Mouse (Mus musculus): Measurements from ENCODE around the gene Cdkn2aipnl. TPM values are rescaled to one million over a fixed set of nuclear protein-coding genes. Genes with fewer than 3 reads are reported as not detected.
A peak's percentile ranks its signal among the peaks of the same experiment; 100 is the strongest.

The Cdkn2aipnl gene
- 127 and 139 TPM in 2 replicates for polyA plus RNA-seq (2014; fragmentation: Nextera tagmentation; extraction: Ambion mirVana)

DNA sequence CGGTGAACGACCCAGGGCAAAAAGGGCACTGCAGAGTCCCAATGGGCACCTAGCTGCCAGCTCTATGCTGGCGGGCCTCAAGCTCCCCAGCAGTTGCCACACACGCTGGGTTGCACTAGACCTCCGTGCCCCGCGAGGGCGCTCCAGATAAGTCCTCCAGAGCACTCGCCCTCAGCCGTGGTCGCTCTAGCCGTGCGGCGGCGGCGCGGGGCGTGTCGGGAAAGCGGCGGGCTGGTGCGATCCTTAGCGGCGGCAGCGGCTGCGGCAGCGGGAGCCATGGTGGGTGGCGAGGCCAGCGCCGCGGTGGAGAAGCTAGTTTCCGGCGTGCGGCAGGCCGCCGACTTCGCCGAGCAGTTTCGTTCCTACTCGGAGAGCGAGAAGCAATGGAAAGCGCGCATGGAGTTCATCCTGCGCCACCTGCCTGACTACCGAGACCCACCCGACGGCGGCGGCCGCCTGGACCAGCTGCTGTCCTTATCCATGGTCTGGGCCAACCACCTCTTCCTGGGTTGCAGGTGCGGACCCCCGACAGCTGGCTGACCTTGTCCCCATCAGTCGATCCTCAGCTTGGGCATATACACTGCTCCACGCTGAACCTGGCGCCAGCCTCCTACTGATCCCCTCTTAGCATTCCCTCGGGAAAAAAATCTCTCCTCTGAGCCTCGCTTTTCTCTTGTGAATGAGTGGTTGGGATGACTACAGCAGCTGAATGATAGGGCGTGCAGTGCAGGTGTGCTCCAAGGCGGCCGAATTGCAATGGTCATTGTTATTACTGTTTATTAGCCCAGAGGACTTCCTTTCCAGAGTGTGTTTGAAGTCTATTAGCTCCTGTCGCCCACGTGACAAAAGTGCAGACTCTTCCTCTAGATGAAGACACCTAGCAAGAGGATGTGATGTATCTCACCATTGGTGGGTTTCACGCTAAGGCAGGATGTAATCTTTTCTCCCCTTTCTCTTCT is at the start of gene Cdkn2aipnl:
Gene Cdkn2aipnl, plus strand, starts transcription at position 219 of the 959 bp plus-strand sequence.
- ATAC-seq (ENCODE audit: insufficient read depth, low FRiP score, low TSS enrichment) (peak; percentile 86), DNase-seq (ENCODE audit: low spot score) (peak; percentile 98)
- Histone ChIP-seq H3K27ac (ENCODE audit: low read depth, low read length) (peak within 1 kb of the TSS; percentile 24; the same call in 1 of the 2 replicates), H3K4me2 (ENCODE audit: low read depth) (peak within 1 kb of the TSS; percentile 53), H3K36me3 (ENCODE audit: control insufficient read depth, insufficient read depth, low read length) (peaks cover 5% of the 10 kb centered on the region), H3K27me3 (ENCODE audit: control insufficient read depth, insufficient read depth, low read length) (no peaks in the 10 kb centered on the region), H3K9me3 (ENCODE audit: control insufficient read depth, low read length) (no peaks in the 10 kb centered on the region), H3K4me3 (ENCODE audit: low read depth, low read length) (peak within 1 kb of the TSS; percentile 70), H3K4me1 (ENCODE audit: control insufficient read depth, insufficient read depth, low read length) (no peaks in the 10 kb centered on the region), H3K9ac (ENCODE audit: low read length) (peak within 1 kb of the TSS; percentile 79)
- 3% methylated on average over 59 of the region's 63 CpGs for WGBS

DNA sequence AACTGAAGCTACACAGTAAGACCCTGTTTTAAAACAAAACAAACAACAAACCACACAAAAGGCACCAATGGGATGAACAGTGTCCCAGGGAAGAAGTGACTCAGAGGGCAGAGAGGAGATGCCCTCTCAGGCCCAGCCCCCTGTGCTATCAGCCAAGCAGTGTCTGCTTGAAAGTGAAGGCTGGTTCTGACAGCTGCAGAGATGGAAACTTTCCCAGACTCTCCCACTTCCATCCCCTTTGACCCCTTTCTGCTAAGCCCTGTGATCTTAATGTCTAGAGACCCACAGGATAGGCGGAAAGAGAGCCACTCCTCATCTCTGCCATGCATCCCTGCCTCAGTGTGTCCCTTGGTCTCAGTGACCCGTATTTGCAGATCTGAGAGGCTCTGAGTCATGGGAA is 49.5 kb upstream of the Cdkn2aipnl start:
- Histone ChIP-seq H3K4me2 (ENCODE audit: low read depth) (no peak overlapping the region), H3K27ac (ENCODE audit: low read depth, low read length) (no peak overlapping the region), H3K9ac (ENCODE audit: low read length) (no peak overlapping the region), H3K27me3 (ENCODE audit: control insufficient read depth, insufficient read depth, low read length) (no peaks in the 10 kb centered on the region), H3K36me3 (ENCODE audit: control insufficient read depth, insufficient read depth, low read length) (no peaks in the 10 kb centered on the region), H3K4me1 (ENCODE audit: control insufficient read depth, insufficient read depth, low read length) (peaks cover 6% of the 10 kb centered on the region), H3K4me3 (ENCODE audit: low read depth, low read length) (no peak overlapping the region), H3K9me3 (ENCODE audit: control insufficient read depth, low read length) (0 out of 2 replicates have a peak, but pooled peaks cover 2% of the 10 kb centered on the region)
- no peak for ATAC-seq (ENCODE audit: insufficient read depth, low FRiP score, low TSS enrichment)
- no peak for DNase-seq (ENCODE audit: low spot score)
- 77% methylated on average over 2 of the region's 2 CpGs for WGBS

DNA sequence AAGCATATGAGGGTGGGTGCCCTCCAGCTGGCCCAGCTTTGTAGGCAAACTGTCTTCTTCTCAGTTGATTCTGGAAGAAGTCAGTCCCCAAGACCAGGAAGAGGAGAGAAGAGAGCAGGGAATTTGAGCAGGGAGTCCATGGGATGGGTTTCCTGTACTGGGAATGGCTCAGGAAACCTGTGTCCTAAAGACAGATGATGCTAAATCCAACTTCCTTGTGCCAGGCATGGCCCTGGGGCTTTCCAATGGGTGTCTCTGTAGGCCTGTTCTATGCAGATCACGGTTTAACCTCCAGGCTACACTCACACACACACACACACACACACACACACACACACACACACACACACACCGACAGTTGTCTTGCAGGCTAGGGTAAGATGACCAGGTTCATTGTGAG is 48.9 kb upstream of the Cdkn2aipnl start:
- no peak overlapping the region for H3K9ac ChIP-seq (ENCODE audit: low read length)
- no peak overlapping the region for H3K27ac ChIP-seq (ENCODE audit: low read depth, low read length)
- DNase-seq (ENCODE audit: low spot score) (no peak), ATAC-seq (ENCODE audit: insufficient read depth, low FRiP score, low TSS enrichment) (no peak)
- no peak overlapping the region for H3K4me2 ChIP-seq (ENCODE audit: low read depth)
- no peak overlapping the region for H3K4me3 ChIP-seq (ENCODE audit: low read depth, low read length)
- 0 out of 2 replicates have a peak, but pooled peaks cover 2% of the 10 kb centered on the region for H3K9me3 ChIP-seq (ENCODE audit: control insufficient read depth, low read length)
- no peaks in the 10 kb centered on the region for H3K36me3 ChIP-seq (ENCODE audit: control insufficient read depth, insufficient read depth, low read length)
- no peaks in the 10 kb centered on the region for H3K27me3 ChIP-seq (ENCODE audit: control insufficient read depth, insufficient read depth, low read length)
- WGBS: 86% methylated on average over 2 of the region's 2 CpGs
- H3K4me1 ChIP-seq (ENCODE audit: control insufficient read depth, insufficient read depth, low read length): peaks cover 6% of the 10 kb centered on the region

DNA sequence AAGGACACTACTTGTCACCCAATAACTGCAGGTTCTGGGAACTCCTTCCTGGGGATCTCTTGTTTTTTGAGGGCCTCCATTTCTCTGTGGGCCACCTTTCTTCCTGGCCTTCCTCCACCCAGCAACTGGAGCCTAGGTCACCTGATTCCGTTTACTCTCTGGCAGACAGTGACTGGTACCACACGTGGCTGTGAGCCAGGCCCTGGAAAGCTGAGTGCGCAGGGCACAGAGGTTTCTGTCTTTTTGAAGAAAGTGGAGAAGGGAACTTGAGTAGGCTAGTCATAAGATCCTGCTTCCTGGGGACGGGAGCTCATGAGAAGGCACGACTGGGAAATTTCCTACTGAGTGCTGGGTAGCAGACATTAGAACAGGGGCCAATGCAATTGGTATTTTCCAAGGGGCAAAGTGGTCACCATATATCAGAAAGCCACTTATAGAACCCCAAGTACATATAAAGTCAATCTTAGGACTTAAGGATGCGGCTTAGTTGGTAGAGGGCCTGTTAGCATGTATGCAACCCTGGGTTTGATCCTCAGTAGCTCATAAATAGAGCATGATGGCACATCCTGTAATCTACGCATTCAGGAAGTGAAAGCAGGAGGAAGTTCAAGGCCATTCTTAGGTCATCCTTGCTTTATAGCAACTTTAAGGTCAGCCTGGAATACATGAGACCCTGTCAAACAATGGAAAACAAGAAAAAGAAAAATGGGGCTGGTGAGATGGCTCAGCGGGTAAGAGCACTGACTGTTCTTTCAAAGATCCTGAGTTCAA is 45.9 kb upstream of the Cdkn2aipnl start:
- Histone ChIP-seq H3K4me2 (ENCODE audit: low read depth) (no peak overlapping the region), H3K4me3 (ENCODE audit: low read depth, low read length) (no peak overlapping the region), H3K27me3 (ENCODE audit: control insufficient read depth, insufficient read depth, low read length) (no peaks in the 10 kb centered on the region), H3K4me1 (ENCODE audit: control insufficient read depth, insufficient read depth, low read length) (peaks cover 3% of the 10 kb centered on the region; the same call in 1 of the 2 replicates), H3K9me3 (ENCODE audit: control insufficient read depth, low read length) (0 out of 2 replicates have a peak, but pooled peaks cover 2% of the 10 kb centered on the region), H3K27ac (ENCODE audit: low read depth, low read length) (no peak overlapping the region), H3K36me3 (ENCODE audit: control insufficient read depth, insufficient read depth, low read length) (no peaks in the 10 kb centered on the region), H3K9ac (ENCODE audit: low read length) (no peak overlapping the region)
- 81% methylated on average over 8 of the region's 8 CpGs for WGBS
- ATAC-seq (ENCODE audit: insufficient read depth, low FRiP score, low TSS enrichment) (no peak), DNase-seq (ENCODE audit: low spot score) (no peak)

DNA sequence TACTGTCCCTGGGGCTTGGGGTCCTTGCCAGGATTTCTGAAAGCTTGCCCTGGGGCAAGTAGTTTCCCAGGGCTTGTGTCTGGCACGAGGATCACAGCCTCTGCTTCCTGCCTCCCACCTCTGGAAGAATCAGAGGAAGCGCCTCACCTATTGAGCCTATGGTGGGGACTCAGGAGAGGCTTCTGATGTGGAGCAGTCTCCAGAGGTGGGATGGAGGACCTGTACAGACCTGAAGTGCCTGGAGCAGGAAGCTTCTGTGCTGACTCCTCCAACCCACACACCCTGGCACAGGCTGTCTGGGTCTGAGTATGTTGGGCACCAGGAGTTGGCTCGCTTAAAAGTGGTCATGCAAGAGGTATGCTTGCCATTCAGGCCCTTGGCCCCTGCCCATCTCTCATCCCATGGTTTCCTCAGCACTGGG is 45.0 kb upstream of the Cdkn2aipnl start:
- no peak overlapping the region for H3K9ac ChIP-seq (ENCODE audit: low read length)
- H3K36me3 ChIP-seq (ENCODE audit: control insufficient read depth, insufficient read depth, low read length): no peaks in the 10 kb centered on the region
- H3K4me3 ChIP-seq (ENCODE audit: low read depth, low read length): no peak overlapping the region
- no peak overlapping the region for H3K4me2 ChIP-seq (ENCODE audit: low read depth)
- H3K27me3 ChIP-seq (ENCODE audit: control insufficient read depth, insufficient read depth, low read length): no peaks in the 10 kb centered on the region
- H3K27ac ChIP-seq (ENCODE audit: low read depth, low read length): no peak overlapping the region
- WGBS: 82% methylated on average over 3 of the region's 3 CpGs
- H3K9me3 ChIP-seq (ENCODE audit: control insufficient read depth, low read length): 0 out of 2 replicates have a peak, but pooled peaks cover 2% of the 10 kb centered on the region
- no peak for DNase-seq (ENCODE audit: low spot score)
- H3K4me1 ChIP-seq (ENCODE audit: control insufficient read depth, insufficient read depth, low read length): no peaks in the 10 kb centered on the region
- ATAC-seq (ENCODE audit: insufficient read depth, low FRiP score, low TSS enrichment): no peak

DNA sequence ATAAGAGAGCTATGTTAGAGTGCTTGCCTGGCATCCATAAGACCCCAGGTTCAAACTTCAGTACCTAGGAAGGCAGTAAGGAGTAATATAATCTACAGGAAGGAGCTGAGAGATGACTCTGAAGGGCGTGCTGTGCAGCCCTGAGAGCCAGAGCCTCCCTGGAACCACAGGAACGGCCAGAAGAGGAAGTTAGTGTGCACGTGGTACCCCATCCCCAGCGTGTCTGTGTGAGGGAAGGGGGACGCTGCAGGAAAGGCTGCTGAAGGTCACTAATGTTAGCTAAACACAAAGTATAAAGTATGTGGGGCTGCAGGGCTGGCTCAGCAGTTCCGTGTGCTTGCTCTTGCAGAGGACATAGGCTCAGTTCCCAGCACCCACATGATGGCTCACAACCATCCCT is 41.9 kb upstream of the Cdkn2aipnl start:
- Histone ChIP-seq H3K27ac (ENCODE audit: low read depth, low read length) (no peak overlapping the region), H3K4me2 (ENCODE audit: low read depth) (no peak overlapping the region), H3K36me3 (ENCODE audit: control insufficient read depth, insufficient read depth, low read length) (no peaks in the 10 kb centered on the region), H3K9ac (ENCODE audit: low read length) (no peak overlapping the region), H3K4me1 (ENCODE audit: control insufficient read depth, insufficient read depth, low read length) (no peaks in the 10 kb centered on the region), H3K9me3 (ENCODE audit: control insufficient read depth, low read length) (0 out of 2 replicates have a peak, but pooled peaks cover 2% of the 10 kb centered on the region), H3K27me3 (ENCODE audit: control insufficient read depth, insufficient read depth, low read length) (no peaks in the 10 kb centered on the region), H3K4me3 (ENCODE audit: low read depth, low read length) (no peak overlapping the region)
- 81% methylated on average over 6 of the region's 6 CpGs for WGBS
- no peak for DNase-seq (ENCODE audit: low spot score)
- no peak for ATAC-seq (ENCODE audit: insufficient read depth, low FRiP score, low TSS enrichment)

DNA sequence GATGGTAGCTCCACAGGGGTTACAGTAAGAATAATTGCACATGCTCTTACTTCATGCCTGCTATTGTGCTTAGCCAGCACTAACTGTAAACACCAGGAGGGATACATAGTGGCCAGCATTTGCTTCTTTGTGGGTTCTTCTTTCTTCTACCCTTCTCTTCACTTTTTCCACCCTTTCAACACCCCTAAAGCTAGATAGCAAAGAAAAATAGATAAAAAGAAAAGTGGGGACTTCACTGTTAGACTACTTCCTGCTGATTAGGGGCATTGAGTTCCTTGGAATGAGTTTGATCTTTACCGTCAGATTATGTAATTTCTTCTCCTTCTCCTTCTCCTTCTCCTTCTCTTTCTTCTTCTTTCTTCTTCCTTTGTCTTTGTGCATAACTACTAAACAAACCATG is 41.1 kb upstream of the Cdkn2aipnl start:
- no peaks in the 10 kb centered on the region for H3K27me3 ChIP-seq (ENCODE audit: control insufficient read depth, insufficient read depth, low read length)
- no peak for DNase-seq (ENCODE audit: low spot score)

DNA sequence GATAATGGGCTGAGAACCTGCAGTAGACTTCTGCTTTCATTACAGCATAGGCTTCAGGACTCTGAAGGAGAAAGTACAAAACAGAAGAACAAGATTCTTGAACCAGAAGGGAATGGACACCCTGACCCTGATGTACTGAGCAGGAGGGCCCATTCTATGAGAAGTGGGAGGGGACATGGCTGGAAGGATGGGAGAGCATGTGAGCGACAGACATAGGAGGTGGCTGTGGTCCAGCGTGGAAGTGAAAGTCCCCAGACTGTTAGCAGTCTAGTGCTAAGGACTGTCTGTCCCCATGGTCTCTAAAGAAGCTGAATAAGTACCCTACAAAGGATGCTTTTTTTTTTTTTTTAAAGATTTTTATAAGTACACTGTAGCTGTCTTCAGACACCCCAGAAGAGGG is 40.4 kb upstream of the Cdkn2aipnl start:
- H3K4me2 ChIP-seq (ENCODE audit: low read depth): no peak overlapping the region
- no peaks in the 10 kb centered on the region for H3K4me1 ChIP-seq (ENCODE audit: control insufficient read depth, insufficient read depth, low read length)
- H3K9me3 ChIP-seq (ENCODE audit: control insufficient read depth, low read length): 0 out of 2 replicates have a peak, but pooled peaks cover 2% of the 10 kb centered on the region

More for the DNA sequence above, 41.1 kb upstream of the Cdkn2aipnl start:
- Histone ChIP-seq H3K4me3 (ENCODE audit: low read depth, low read length) (no peak overlapping the region), H3K36me3 (ENCODE audit: control insufficient read depth, insufficient read depth, low read length) (no peaks in the 10 kb centered on the region), H3K4me1 (ENCODE audit: control insufficient read depth, insufficient read depth, low read length) (no peaks in the 10 kb centered on the region), H3K9ac (ENCODE audit: low read length) (no peak overlapping the region), H3K9me3 (ENCODE audit: control insufficient read depth, low read length) (0 out of 2 replicates have a peak, but pooled peaks cover 2% of the 10 kb centered on the region), H3K27ac (ENCODE audit: low read depth, low read length) (no peak overlapping the region), H3K4me2 (ENCODE audit: low read depth) (no peak overlapping the region)
- no peak for ATAC-seq (ENCODE audit: insufficient read depth, low FRiP score, low TSS enrichment)
- 95% methylated on average over 1 of the region's 1 CpGs for WGBS

More for the DNA sequence above, 40.4 kb upstream of the Cdkn2aipnl start:
- DNase-seq (ENCODE audit: low spot score): no peak
- Histone ChIP-seq H3K27me3 (ENCODE audit: control insufficient read depth, insufficient read depth, low read length) (no peaks in the 10 kb centered on the region), H3K36me3 (ENCODE audit: control insufficient read depth, insufficient read depth, low read length) (no peaks in the 10 kb centered on the region), H3K4me3 (ENCODE audit: low read depth, low read length) (no peak overlapping the region), H3K9ac (ENCODE audit: low read length) (no peak overlapping the region), H3K27ac (ENCODE audit: low read depth, low read length) (no peak overlapping the region)
- ATAC-seq (ENCODE audit: insufficient read depth, low FRiP score, low TSS enrichment): no peak
- WGBS: 77% methylated on average over 2 of the region's 2 CpGs

Data from neural tube, embryonic 11.5 days (tissue).